Mouse (Mus musculus) ovary, adult 18-20 months (tissue): ENCODE measurements around the gene Csrp2.
A peak's percentile ranks its signal among the peaks of the same experiment; 100 is the strongest.

Experiments used
- DNase-seq: peaks from one replicate; pipeline ENCODE4 v3.0.0; 2022; ENCODE audit warnings: low spot score, mixed read lengths

Gene Csrp2

DNA sequence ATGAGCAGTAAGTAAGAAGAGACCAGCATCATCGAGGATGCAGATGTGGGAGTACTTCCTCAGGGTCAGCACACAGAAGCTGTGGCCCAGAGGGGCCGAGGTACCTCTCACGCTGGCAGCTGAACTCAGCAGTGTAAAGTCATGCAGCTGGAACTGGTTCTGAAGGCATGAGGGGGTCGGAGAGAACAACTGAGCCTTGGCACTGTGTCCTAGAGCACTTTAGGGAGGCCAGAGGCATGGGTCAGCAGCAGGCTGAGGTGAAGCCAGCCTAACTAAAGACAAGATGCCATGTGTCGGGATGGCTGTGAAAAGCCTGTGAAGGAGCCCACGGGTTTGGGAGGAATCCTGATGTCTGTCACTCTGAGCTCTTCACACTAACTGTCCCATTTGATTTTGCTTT, 51.9 kb downstream of the Csrp2 start:
- DNase-seq: no peak

DNA sequence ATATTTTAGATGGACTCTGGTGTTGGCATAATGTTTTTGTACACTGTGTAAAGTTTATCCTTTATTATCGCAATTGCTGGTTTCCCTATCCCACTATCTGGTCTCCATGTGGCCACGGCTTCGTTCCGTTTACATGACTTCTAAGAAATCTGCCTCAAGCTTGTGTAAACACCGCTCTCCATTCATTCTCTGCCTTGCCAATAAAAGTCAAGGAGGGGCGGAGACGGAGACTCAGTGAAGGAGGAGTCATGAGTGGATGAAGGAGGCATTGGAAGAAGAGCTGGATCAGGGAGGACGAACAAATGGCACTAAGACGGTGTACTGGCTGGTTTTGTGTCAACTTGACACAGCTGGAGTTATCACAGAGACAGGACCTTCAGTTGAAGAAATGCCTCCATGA, 52.4 kb downstream of the Csrp2 start:
- peak; percentile 46 for DNase-seq

DNA sequence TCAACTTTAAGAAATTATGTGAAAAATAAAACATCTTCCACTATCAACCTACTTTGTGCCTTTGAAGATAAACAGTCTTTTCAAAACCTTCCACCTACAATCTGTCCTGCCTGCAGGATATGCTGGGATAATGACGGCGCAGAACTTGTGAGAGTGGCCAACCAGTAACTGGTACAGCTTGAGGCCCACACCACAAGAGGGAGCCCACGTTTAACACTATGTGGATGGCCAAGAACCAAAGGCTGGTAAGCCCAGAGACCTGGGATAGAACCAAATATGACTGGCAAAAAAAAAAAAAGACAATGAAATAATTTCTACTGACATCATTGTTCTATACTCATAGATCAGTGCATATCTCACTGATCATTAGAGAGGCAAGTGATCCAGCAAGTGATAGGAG, 54.9 kb downstream of the Csrp2 start:
- DNase-seq: no peak

DNA sequence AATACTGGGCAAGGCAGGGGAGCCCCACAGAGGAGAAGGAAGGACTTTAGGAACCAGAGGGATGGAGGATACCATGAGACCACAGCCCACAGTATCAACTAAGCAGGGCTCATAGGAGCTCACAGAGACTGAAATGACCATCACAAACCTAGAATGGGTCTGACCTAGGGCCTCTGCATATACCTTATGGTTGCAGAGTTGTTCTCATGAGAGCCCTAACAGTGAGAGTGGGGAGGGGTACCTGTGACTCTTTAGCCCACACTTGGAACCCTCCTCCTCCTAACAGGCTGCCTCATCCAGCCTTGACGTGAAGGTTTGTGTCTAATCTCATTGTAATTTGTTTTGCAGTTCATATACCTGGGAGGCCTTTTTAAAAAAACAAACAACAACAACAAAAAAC, 55.3 kb downstream of the Csrp2 start:
- no peak for DNase-seq

DNA sequence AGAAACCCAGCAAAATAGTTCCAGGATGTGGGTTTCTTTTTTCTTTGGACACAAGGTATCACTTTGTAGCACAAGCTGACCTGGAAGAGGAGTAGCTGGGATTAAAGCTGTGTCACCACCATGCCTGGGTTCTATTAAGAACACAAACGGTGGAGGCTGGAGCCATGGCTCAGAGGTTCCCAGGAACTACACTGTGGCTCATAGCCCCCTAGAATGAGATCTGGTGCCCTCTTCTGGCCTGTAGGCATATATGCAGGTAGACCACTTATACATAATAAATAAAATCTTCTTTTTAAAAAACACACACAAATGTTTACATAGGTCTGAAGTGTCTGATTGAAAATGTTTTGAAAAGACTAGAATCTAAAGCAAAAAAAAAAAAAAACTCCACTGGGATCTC, 56.5 kb downstream of the Csrp2 start:
- DNase-seq: no peak

DNA sequence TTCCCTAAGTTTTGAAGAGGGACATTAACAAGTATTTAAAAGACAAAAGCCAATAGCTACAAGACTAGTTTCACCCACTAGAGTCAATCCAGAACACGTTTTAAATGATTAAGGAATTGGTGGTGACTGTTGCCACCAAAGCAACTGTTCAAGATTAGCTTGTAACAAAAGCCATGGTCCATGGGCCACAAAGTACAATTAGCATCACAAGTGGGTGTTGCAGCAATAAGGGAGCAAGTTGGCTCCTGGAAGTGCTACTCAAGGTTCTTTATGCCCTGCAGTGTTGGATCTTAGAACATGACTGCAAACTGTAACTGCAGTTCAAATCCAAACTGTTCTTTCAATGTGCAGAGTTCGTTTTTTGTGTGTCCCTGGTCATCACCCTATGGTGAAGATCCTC, 57.8 kb downstream of the Csrp2 start:
- DNase-seq: no peak

DNA sequence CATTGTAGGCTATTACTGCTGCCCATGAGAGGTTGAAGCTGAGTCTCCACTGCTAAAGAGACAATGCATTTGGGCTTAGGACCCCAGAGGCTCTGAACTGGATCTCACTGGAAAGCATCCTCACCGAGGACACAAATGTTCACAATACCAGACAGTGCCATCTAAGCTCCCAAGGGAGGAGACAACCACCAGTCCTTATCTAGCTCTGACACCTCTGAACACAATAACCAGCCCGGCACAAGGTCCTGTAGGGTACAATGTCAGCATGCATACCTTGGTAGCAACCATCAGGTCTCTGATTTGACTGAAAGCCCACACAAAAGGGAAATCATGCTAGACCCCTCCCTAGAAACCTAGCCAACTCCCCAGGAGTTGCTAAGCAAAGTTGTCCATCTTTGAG, 59.8 kb downstream of the Csrp2 start:
- DNase-seq: no peak

DNA sequence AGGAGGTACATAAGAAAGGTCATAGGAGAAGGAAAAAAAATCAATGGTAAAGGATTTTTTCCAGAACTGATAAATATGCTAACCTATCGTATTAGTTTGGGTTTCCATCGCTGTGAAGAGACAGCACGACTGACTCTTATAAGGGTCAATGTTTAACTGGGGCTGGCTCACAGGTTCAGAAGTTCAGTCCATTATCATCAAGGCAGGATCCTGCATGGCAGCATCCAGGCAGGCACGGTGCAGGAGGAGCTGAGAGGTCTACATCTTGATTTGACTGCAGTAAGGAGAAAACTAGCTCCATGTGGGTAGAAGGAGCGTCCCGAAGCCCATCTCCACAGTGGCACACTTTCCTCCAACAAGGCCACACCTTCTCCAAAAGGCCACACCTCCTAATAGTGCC, 60.9 kb downstream of the Csrp2 start:
- DNase-seq: no peak

DNA sequence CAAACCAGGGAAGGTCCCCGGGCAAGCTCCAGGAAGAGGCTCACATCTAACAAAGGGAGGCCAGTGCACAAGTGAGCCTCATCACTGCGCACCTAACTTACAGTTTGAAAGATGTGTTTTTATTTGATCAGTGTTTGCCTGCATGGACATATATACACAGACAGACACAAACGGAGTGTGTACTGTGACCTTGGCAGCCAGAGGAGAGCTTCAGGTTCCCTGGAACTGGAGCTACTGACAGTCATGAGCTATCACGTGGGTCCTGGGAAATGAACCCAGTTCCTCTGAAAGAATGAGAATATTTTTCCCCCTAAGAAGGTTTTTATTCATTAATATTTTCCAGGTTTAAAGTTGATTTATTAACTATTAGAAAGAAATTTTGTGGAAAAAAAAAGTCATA, 63.2 kb downstream of the Csrp2 start:
- no peak for DNase-seq

DNA sequence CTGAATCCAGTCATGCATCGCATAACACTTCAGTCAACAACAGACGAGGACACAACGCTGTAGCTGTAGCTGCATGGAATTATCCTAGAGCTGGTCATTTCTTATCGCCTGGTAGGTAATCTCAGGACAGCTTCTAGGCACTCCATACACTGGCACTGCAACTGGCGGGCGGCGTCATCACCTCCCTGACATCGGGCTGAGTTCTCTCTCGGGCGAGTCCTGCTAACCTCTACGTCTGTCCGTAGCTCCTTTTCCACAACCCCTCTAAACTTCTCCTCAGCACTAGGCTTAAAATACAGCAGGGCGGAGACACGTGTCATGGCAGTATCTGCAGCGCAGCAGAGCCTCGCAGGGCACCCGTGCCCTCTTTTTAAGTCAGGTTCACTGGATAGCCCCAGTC, 67.1 kb downstream of the Csrp2 start:
- no peak for DNase-seq
